Mouse (Mus musculus) spleen, adult 18-20 months (tissue): ENCODE measurements around the gene Plpp7.

Experiments
- DNase-seq, 2 experiments: peaks; one replicate each; pipeline ENCODE4 v3.0.0; 2022; ENCODE audit warnings: mixed read lengths in 2 of 2

Gene Plpp7

DNA sequence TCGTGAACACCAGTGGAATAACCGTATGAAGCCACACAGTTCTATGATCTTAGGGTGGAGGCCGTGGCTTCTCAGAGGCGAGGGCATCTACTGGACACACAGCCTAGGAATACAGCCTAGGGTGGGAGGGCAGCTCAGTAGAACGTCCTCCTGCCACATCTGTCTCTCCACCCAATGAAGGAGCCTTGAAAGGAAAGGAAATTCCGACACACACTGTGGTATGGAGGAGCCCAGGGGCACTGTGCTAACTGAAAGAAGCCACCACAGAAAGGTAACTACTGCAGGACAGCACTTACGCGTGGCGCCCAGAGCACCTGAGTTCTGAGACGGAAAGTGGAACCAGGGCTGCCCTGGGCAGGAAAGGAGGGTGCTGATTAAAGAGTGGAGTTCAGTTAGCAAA is 24.6 kb upstream of the Plpp7 start:
- no peak for DNase-seq

DNA sequence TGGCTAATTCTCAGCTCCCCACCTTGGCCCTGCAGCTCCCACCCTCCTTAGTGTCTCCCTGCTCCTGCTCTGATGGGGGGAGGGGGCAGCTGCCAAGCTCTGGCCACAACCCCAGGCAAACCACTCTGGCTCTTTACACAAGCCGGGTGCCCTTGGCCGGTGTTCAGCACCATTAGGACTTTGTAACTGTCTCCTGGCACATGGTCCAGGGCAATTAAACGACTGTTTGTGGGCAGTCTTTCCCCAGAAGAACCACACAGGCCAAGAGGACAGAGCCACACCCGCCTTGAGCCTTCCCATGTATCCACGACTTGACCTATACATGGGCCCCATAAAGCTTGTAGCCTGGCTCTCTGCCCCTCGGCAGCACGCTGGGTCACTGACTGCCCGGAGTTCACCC is 20.9 kb upstream of the Plpp7 start:
- no peak for DNase-seq

DNA sequence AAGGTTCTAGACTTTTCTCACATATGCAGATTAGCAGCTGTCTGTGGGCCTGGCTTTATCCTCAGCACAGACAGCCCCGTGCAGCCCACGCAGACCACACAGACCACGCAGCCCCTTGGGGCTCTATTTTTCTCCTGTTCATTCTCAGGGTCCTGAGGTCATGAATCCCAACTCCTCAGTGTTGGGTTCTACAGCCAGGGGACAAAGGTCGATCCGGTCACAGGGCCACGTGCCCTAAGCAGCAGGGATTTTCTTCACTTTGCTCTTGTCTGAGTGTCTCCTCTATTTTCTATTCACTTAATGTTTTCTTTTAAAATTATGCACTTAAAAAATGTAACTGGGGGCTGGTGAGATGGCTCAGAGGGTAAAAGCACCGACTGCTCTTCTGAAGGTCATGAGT is 20.0 kb upstream of the Plpp7 start:
- DNase-seq, result no peak

DNA sequence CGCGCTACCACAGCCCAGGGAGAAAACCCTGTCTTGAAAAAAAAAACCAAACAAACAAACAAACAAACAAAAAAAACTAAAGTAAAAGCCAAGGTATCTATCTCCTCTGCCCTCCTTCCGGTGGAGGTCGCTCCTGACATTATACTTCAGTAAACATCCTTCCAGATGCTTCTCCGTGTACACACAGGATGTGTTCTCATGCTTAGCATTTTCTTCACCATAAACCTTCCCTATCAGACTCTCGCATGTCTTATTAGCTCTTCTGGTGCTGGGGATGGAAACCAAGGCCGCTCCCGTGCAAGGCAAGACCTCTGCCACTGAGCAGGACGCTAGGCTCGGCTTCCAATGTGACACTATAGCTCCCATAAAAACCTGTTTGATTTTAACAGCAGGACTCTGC is 17.6 kb upstream of the Plpp7 start:
- DNase-seq, result no peak

DNA sequence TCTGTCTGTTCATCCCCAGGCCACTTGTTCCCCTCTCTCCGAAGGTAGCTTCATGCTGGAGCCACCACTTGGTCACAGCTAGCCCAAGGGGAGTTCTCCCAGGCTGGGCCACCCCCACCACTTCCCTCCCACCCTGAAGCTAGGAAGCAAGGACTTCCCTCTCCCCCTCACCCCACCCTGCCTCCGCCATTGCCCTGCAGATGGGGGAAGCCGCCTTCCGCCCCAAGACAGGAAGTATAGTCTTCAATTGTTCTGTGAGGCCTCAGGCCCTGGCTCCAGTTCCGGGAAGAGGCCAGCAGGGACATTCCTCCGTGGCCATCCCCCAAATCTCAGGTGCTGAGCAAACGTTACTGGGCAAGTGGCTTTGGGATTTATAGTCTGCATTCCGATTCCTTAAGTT is 16.8 kb upstream of the Plpp7 start:
- peak; percentile 53 to 54 for DNase-seq

DNA sequence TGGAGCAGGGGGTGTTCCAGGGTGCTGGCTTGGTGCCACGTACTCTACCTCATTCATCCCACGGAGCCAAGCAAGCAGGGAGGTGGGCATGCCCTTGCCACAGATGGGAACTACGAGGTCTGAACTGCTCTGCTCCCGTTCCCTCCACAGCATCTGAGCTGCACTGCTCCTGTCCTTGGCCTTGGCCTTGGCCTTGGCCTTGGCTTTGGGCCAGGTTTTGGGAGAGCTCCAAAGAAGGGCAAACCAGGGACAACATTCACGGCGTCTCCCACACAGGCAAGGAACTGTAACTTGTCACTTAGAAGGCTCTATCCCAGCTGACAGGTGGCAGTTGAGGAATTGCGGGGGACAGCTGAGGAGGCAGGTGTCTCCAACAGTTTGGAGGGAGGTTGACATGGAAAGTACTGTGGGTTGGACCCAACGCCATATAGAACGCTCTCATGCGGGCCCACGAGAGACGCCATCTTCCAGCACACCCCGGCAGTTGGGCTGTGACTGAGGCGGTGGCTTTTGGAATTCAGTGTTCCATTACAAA is 16.1 kb upstream of the Plpp7 start:
- DNase-seq, result no peak

DNA sequence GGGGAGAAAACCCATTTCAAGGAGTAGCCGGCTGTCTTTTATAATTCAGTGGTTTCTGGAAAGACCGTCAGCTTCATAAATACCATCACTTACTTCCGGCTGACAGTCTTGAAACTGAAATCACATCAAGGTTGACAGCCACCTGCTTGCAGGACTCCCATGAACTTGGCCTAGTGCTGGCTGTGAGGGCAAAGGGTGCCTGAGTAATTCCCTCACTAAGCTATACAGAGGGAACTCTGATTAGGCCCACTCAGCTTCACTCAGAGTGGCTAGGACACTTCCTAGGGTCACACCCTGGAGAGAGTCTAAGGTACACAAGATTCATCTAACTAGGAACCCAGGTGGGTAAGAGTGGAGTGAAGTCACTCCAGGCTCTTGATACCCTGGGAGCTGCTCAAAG is 14.6 kb upstream of the Plpp7 start:
- no peak for DNase-seq

DNA sequence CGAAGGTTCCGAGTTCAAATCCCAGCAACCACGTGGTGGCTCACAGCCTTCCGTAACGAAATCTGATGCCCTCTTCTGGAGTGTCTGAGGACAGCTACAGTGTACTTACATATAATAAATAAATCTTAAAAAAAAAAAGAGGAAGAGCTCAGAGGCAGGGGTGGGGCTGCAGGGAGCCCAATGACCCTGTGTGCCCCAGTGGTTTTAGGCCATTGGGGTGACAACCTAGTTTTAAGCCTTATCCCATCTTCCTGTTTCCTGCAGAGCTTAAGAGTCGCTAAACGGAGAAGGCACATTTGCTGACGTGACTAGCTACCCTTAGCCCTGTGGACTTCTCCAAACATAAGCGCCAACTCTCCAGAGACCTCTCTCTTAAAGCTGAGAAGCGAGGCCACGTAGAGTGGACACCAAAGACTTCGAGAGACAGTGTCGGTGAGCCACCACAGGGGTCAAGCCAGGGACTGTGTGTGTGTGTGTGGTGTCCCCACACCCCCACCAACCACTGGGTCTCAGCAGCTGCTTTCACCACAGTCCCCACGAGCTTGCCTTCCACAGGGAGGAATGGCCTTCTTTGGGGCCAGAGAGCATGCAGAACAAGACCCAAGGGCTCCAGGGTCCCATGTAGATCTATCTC is 13.9 kb upstream of the Plpp7 start:
- no peak for DNase-seq

DNA sequence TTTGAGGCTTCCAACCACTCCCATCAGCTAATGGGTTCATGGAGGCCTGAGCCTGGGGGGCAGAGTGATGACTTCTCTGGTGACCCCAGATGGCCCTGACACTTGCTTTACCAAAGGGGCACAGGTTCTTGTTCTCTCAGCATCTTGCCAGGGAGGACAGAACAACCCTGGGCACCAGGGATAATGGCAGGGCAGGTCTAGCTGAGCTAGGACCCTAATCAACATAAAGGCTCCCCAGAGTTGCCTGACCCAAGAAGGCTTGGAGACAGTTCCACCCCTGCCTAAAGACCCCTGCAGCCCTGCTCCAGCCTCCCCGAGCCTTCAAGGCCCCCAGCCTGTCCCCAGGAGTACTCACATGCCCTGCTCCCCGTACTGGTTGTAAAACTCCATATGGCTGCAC is 13.1 kb upstream of the Plpp7 start:
- no peak for DNase-seq

DNA sequence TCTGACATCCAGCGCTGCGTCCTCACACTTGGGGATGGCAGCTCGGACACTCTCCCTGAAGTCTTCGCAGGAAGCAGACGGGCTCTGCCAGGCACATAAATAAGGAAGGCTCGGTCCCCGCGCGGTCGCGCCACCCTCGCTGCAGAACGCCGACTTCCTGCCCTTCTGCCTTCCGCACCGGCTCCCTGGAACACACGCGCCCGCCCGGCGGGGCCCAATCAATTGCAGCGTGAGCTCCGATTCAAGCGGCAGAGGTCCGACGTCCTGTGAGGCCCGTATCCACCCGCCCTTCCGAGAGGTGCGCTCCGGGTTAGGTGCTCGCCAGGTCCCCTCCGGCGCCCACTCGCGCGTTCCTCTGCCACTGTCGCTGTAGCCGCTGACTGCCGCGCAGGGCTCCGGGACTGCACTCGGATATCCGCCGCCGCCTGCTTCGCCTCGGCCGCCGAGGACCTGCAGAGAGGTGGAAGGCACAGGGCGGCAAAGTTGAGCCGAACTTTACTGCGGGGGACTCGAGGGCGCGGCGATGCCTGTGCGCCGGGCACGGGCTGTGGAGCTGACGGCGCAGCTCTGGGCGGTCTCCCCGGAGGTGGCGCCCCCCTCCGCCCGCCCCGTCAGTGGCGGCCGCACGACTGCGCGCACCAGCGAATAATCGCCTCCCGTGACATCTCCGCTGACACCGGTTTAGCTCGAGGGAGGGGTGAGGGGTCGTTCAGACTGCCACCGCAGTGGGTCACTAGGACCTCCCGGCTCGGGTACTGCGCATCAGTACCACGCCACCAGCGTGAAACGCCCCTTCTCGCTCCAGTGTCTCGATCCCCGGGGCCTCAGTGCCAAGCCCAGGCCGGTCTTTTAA is 11.9 kb upstream of the Plpp7 start:
- peak; percentile 66 to 76 for DNase-seq

DNA sequence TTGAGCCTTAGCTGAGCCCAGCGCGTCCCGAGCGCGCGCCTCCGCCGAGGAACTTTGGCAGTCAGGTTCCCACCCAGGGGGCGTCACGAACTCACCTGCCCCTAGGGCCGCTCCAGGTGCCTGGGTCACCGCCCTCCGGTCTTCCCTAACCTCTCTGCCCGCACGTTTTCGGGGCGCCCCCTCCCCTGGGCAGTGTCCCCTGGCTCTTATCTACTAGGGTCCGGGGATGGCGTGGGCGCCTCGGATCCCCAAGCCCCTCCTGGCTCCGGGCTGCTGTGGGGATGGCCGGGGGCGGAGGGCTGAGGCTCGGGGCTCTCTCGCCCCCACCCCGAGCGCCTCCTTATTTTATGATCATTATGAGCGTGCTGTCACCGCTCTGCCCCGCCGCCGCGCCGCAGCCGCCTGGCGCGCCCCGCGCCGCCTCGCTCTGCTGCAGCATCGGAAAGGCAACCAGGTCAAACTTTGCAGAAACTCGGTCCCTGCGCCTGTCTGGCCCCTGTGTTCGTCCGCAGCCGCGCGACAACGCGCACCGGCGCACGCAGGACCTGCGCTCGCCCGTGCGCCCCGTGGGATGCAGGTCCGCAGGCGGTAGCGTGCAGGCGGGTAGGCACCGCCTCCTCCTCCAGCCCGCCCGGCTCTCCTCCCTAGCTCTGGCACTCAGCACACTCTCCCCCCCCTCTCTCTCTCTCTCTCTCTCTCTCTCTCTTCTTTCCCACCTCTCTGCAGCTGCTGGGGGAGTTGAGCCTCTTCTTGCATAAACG is 11.0 kb upstream of the Plpp7 start, which contains the start of gene Fam78a:
Gene Fam78a (minus strand): TSS at position 747 of the 761 bp plus-strand sequence.
- DNase-seq, result peak; percentile 41 to 49

DNA sequence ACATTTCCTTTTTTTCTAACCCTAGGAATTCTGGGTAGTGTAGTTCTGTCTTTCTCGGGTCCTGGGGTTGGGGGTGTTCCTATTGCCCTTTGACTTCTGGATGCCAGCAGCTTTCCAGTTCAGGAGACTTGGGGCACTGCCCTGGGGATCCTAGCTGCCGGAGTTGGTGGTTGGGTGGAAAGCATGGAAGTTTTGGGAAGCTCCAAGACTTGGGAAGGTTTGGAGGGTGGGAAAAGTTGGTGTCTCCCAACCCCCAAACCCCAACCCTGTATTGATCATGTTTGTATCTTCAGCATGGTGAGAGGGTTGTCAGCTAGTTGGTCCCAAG is 10.5 kb upstream of the Plpp7 start:
- peak in 1 of 2 experiments; percentile 16 for DNase-seq

DNA sequence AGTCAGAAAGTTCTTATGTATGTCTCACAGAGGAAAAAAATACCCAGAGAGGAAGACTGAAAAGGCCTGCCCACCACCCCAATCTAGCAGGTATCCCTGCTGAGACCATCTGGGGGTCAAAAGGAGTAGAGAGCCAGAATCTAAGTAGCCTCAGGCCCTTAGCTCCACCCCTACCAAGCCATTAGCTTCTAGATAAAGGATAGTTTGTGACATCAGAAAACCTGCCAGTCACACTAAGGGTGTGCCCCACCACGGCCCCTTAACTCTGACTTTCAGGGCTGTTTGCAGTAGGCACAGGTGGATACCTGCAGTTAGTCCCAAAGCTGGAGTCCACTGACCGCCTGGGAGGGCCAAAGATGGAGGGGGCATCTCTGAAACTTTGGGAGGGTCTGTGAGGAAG is 10.1 kb upstream of the Plpp7 start:
- no peak for DNase-seq

DNA sequence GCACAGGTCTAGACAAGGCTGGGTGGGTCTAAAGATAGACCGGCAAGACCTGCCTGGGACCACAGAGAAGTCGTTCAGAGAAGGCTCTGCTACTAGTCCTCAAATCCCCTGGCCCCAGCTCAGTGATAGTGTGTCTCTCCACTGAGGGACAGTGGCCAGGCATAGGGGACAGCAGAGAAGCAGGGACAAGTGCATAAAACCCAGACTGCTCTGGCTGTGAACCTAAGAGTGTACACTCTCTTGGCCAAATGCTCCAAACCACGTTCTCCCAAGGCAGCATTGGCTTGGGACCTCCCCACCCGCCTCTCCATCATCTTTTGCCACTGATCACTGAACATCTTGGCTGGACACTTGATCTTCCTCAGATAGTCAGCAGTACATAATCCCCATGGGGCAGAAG is 7.7 kb upstream of the Plpp7 start:
- no peak for DNase-seq

DNA sequence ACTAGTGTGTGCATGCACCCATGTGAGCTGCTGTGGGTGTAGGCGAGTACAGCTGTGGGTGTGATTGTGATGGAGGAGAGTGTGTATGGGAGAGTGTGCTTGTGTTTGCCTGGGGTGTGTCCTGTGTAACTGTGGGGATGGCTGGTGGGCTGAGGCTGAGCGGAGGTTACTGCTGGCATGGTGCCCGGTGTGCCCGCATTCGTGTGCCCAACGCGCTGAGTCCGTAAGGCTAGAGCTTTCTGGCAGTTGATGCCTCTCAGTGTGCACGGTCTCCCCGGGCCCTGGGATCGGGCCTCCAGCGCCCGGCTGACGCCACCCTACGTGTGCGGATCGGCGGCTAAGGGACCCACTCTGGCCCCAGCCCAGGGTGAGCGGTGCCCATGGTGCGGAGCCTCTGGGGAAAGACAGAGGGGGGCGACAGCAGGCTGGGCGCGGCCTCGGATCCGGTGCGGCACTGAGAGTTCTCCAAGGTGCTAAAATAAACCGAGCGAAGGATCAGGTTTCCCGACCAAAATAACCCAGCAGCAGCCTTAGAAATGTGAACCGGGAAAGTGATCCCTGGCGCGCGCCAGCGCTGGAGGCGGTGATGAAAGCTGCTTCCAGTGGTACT is 6.9 kb upstream of the Plpp7 start:
- DNase-seq, result no peak

DNA sequence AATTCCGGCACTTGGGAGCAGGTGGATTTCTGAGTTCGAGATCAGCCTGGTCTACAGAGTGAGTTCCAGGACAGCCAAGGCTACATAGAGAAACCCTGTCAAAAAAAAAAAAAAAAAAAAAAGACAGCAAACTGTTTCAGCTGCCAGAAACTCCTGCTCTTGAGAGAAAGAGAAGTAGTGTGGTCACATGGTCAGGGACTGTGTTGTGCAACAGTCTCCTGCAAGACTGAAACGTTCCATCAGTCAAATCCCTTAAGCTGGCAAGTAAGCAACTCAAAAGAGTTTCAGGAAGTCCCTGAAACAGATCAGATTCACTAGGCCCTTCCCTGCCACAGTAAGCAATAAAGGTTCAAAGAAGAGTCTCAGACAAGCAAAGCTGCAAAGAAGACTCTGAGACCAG is 5.7 kb upstream of the Plpp7 start:
- no peak for DNase-seq

DNA sequence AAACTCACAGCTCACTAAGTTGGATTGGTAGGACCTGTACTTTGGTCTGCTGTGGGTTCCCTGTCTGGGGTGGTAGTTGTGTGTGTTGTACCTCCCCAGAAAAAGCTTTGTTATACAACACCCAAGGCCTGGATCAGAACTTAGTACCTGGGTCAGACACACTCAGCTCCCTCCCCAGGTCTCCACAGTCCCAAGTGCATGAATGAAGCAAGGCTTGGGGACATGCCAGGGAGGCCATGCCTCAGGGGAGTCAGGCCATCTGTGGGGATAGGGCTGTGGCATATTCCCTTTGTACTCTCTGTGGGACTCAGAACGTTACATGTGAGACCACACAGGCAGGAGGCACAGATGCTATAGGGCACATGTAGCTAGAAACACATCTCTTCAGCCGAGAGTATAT is 5.2 kb upstream of the Plpp7 start:
- DNase-seq, result no peak

DNA sequence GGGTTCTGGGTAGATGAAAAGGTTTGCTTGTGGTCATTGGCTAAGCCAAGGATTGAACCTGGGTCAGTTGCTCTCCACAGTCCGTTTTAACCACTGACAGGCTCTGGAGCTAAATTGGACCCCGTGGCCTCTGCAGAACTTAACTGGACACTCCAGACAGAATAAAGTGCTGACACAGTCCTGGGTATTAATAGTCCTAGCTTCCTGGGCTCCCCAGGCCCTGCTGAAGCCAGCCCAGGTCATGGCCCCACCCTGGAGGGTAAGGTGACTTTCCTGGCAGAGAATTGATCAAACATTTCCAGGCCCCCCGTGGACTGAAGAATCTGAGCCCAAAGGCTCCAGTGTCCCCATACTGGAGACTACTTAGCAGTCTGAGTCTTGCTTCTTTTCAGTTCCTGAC is 3.4 kb upstream of the Plpp7 start:
- no peak for DNase-seq

DNA sequence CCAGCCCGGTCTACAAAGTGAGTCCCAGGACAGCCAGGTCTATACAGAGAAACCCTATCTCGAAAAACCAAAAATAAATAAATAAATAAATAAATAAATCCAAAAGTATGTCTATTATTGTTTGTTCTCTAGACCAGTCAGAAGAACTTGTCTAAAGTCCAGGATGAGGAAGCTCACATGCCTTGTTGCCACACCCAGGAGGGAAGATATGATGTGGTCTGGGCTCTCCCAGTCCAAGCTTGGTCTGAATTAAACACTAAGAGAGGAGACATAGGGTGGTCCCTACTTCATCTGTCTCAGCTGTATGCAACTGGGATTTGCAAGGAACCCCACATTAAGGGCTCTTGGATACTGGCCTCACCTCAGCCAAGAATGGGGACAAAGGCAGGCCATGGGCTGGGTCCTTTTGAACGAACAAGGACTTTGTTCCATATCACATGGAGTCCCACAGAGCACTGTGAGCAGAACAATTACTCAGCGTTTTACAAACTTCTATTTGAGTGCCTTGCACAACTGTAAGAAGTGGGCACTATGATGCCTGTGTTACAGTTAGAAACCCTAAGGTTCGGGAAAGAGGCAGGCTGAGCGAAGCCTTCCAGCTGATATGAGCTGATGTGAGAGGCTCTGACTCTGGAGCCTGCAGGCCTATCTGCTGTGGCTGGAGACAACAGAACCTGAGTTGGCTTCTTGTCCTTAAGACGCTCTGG is 1.2 kb upstream of the Plpp7 start:
- no peak for DNase-seq

DNA sequence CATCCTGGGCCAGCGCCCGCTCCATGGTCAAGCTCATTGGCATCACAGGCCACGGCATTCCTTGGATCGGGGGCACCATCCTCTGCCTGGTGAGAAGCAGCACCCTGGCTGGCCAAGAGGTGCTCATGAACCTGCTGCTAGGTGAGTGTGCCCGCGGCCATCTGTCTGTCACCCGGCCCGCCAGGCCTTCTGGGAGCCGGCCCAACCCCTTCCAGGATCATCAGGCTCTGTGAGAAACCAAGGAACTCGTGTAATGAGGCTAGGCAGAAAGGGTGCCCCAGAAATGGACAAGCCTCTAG is 743 bp downstream of the Plpp7 start:
- no peak for DNase-seq

DNA sequence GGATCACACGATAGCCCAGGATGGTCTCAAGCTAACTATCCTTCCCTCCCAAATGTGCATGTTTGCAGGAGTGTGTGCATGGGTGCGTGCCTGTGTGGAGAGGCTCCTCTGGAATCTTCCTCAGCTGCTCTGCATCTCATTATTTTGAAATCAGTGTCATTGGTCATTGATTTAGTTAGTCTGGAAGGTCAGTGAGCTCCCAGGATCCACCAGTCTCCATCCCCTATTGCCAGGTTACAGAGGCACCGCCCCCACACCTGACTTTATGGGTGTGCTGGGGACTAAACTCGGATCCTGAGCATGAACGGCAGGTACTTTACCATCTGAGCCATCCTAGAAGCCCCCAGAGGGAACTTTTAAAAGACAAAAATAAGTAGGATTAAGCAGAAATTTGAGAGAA is 7.6 kb downstream of the Plpp7 start:
- DNase-seq, result no peak

DNA sequence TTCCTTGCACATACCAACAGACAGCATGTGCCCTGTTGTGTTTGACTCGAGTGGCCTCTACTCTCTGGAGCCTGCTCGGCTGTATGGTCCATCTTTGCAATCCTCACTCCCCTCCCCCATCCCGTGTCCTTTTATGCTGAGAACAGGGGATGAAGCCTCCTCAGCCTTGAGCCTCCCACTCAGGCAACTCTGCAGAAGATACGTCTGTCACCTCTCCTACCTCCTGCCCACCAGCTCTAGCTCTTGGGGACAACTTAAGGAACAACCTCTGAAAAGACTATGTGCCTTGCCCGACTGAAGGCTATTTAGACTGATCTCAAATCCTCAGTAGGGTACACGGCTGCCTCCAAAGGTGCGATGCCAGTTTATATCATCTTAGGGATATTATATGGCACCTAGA is 8.2 kb downstream of the Plpp7 start:
- DNase-seq, result no peak

DNA sequence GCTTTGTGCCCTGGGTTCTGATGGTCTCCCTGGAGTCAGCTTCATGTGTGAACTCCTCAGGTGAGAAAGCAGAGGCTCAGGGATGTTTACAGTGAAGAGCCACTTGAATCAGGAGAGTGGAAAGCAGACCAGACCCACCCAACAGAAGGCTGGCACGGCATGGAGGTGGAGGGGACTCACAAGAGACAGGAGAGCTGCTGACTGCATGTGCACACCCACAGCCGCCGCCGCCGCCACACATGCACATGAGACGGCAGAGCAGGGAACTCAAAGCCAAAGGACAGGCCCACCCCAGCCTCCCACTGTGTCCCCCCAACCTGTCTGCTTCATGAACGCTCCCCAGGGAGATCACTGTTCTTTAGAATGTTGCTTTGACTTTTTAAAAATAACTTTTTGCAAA is 8.8 kb downstream of the Plpp7 start:
- DNase-seq, result no peak
